In the genomic region with DNA sequence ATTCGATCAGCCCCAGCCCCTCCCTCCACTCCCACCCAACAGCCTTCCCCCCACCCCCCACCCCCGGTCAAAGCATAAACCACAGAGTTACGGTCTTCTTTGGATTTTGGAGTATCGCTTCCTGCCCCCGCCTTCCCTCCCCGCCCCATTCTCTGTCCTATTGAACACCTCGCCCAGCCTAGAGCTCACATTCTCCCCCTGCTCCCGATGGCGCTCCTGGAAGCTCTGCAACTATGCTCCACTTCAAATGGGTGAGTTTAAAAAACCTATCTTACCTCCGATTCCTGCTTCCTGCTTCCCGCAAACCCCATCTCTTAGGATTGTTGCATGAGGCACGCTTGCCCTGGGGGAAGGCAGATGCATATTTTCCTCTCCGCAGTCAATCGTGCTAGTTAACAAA, we compare ENCODE assay signal across 8 mouse cellular contexts.
DNase-seq lines count a peak whose midpoint lies in the region; ATAC-seq and TF ChIP-seq lines count a peak whose summit lies in the region.

No protein-coding gene starts in this region.

- no peak for TF ChIP-seq POLR2A in thymus, adult 2 months (IDR thresholded peaks at IDR 0.05; ENCODE audit: control insufficient read depth, extremely low read depth, insufficient read depth, low read length, poor library complexity)

- 8% methylated on average over 14 of the region's 14 CpGs for WGBS in thymus, adult 2 months
- WGBS in embryonic facial prominence, embryonic 10.5 days = under 1% methylated on average over 14 of the region's 14 CpGs
- WGBS in neural tube, embryonic 14.5 days = under 1% methylated on average over 14 of the region's 14 CpGs

- no peaks in the 10 kb centered on the region for H3K36me3 ChIP-seq in thymus, adult 2 months (ENCODE audit: control insufficient read depth, insufficient read depth, low read length)
- H3K36me3 ChIP-seq in embryonic facial prominence, embryonic 10.5 days (replicated peaks) = peaks cover 6% of the 10 kb centered on the region
- H3K36me3 ChIP-seq in neural tube, embryonic 14.5 days (ENCODE audit: control insufficient read depth, insufficient read depth, low read length) = no peaks in the 10 kb centered on the region

- H3K9me3 ChIP-seq in embryonic facial prominence, embryonic 10.5 days = no peaks in the 10 kb centered on the region
- H3K9me3 ChIP-seq in neural tube, embryonic 14.5 days (ENCODE audit: control insufficient read depth, low read length) = no peaks in the 10 kb centered on the region

- peak overlapping the region; percentile 39; the same call in 1 of the 2 replicates for H3K27ac ChIP-seq in thymus, adult 2 months (ENCODE audit: control insufficient read depth, insufficient read depth, low read length)
- peak overlapping the region; percentile 97 for H3K27ac ChIP-seq in embryonic facial prominence, embryonic 10.5 days (replicated peaks)
- H3K27ac ChIP-seq in neural tube, embryonic 14.5 days (ENCODE audit: low read depth, low read length) = peak overlapping the region; percentile 99

- H3K27me3 ChIP-seq in thymus, adult 2 months (ENCODE audit: control insufficient read depth, insufficient read depth, low read length) = peaks cover 3% of the 10 kb centered on the region; the same call in 1 of the 2 replicates
- H3K27me3 ChIP-seq in embryonic facial prominence, embryonic 10.5 days (replicated peaks; ENCODE audit: low read depth, poor library complexity, severe bottlenecking) = no peaks in the 10 kb centered on the region
- H3K27me3 ChIP-seq in neural tube, embryonic 14.5 days (ENCODE audit: control insufficient read depth, insufficient read depth, low read length) = no peaks in the 10 kb centered on the region

- no peaks in the 10 kb centered on the region for H3K4me1 ChIP-seq in thymus, adult 2 months (replicated peaks; ENCODE audit: control insufficient read depth, insufficient read depth, low read length)
- peaks cover 41% of the 10 kb centered on the region for H3K4me1 ChIP-seq in embryonic facial prominence, embryonic 10.5 days
- peaks cover 21% of the 10 kb centered on the region for H3K4me1 ChIP-seq in neural tube, embryonic 14.5 days (ENCODE audit: control insufficient read depth, insufficient read depth, low read length)

- ATAC-seq in neural tube, embryonic 14.5 days (ENCODE audit: low read depth) = no peak; the same call in 1 of the 2 replicates

- no peak for TF ChIP-seq CTCF in thymus, adult 2 months (IDR thresholded peaks at IDR 0.05; ENCODE audit: borderline replicate concordance, control insufficient read depth, extremely low read depth, insufficient read depth, low read length, poor library complexity)

- DNase-seq in thymus, adult 2 months = no peak
- no peak for DNase-seq in thymus, postnatal 14 days
- DNase-seq in embryonic facial prominence, embryonic 10.5 days (ENCODE audit: low spot score) = peak; percentile 75
- peak; percentile 50 to 62 for DNase-seq in heart, postnatal 10 days
- peak; percentile 30 for DNase-seq in liver
- DNase-seq in frontal cortex, postnatal 25 days (ENCODE audit: low spot score in 2 of 2) = no peak
- DNase-seq in left cerebral cortex, postnatal 25 days (ENCODE audit: low spot score in 2 of 2) = no peak

- H3K4me3 ChIP-seq in thymus, adult 2 months (ENCODE audit: control insufficient read depth, insufficient read depth, low read length) = no peak overlapping the region
- peak overlapping the region; percentile 79 for H3K4me3 ChIP-seq in embryonic facial prominence, embryonic 10.5 days
- peak overlapping the region; percentile 89 for H3K4me3 ChIP-seq in neural tube, embryonic 14.5 days (ENCODE audit: low read depth, low read length)

- peak overlapping the region; percentile 100 for H3K9ac ChIP-seq in neural tube, embryonic 14.5 days (replicated peaks; ENCODE audit: low read depth, low read length)

- H3K4me2 ChIP-seq in neural tube, embryonic 14.5 days (ENCODE audit: low read depth, low read length) = peak overlapping the region; percentile 86

- intact Hi-C loops in heart, postnatal 10 days (cut with DNase I) = loop anchor here (2.0 kb wide), 2 partner anchors 106 to 352 kb away; no protein-coding TSS in a partner anchor
- intact Hi-C loops in left cerebral cortex, postnatal 25 days (cut with DNase I) = loop anchor here (2.0 to 5.0 kb wide), 4 partner anchors 106 to 354 kb away; no protein-coding TSS in a partner anchor

Comparison
In these comparisons a context has a peak if more than half of its experiments do, and no peak if none do; other contexts are left out.
1. DNase-seq: peak in embryonic facial prominence, embryonic 10.5 days (single experiment), heart, postnatal 10 days (2 of 2) and liver (single experiment); none in thymus, adult 2 months (single experiment), thymus, postnatal 14 days (single experiment), frontal cortex, postnatal 25 days (0 of 2) and left cerebral cortex, postnatal 25 days (0 of 2).
2. H3K27ac ChIP-seq: peak in every context shown above with its lines; median percentile 99 in neural tube, embryonic 14.5 days; 97 in embryonic facial prominence, embryonic 10.5 days; 39 in thymus, adult 2 months.